Mouse (Mus musculus): Measurements from ENCODE around the gene Selenow.
"Not testable (repeated sequence)": the region's sequence is repeated elsewhere in the genome, so short reads cannot be mapped to it uniquely, and the experiment has no call there.

Selenow gene

GRCm38 (mm10) chr7:15945721-15946536 is 23.7 kb upstream of the Selenow start, which contains the start of gene Nop53:
Gene Nop53, minus strand, starts transcription at chr7:15946074.
- peak; percentile 98 for DNase-seq (ENCODE audit: low spot score)

DNA sequence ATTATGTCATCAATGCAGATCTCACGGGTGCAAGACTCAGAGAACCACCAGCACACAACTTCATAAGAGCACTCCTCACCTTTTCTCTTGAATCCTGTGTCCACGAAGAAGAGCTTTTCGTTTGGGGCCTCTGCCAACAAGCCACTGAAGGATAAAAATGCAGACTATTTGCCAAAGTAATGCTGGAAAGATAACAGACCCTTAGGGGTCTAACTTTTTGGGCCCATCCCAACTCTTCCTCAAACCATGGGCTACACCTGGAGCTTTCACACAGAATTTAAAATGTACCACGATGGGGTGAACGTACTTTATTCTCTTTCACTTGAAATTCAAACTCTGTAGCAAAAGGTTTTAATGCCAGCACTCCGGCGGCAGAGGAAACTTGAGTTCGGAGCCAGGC is 23.0 kb upstream of the Selenow start:
- DNase-seq (ENCODE audit: low spot score): no peak

DNA sequence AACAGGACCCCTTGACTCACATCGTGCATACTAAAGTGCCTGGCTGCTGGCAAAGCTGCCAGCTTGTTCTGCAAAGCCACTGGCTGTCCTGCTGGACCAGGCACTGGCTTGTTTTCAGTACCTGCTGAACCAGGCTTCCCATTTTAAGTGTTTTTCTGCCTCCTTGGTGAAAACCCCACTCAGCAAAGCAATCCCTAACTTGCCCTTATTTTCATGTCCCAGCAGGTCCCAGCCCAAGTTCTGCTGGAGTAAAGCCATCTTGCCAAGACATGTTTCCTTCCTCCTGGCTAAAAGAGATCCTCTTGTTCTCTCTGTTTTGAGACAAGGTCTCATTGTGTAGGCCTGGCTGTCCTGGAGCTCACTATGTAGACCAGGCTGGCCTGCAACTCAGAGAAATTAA is 22.1 kb upstream of the Selenow start:
- DNase-seq (ENCODE audit: low spot score): no peak

DNA sequence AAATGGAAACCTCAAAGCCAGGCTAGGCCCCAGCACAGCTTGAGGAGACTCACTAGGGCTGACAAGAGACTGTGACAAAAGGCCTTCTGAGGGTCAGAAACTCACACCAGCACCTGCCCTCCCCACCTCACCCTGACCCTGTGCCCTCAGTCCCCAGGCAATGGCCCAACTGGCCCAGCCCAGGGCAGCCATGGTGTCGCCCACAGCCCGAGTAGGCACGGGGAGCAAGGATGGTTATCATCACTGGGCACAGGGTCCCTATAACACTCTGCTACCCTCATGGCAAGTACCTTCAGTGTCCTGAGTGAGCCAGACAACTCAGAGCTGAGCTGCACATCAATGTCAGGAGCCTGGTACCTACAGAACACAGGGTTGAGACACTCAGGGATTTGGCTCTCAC is 16.4 kb upstream of the Selenow start:
- DNase-seq (ENCODE audit: low spot score): no peak

- DNase-seq (ENCODE audit: low spot score): no peak
These were observed 15.3 kb upstream of the Selenow start for GRCm38 (mm10) chr7:15937491-15937890.

GRCm38 (mm10) chr7:15933437-15934359 is 11.5 kb upstream of the Selenow start:
- DNase-seq (ENCODE audit: low spot score): no peak

GRCm38 (mm10) chr7:15931635-15932034 is 9.4 kb upstream of the Selenow start:
- DNase-seq (ENCODE audit: low spot score): no peak

DNA sequence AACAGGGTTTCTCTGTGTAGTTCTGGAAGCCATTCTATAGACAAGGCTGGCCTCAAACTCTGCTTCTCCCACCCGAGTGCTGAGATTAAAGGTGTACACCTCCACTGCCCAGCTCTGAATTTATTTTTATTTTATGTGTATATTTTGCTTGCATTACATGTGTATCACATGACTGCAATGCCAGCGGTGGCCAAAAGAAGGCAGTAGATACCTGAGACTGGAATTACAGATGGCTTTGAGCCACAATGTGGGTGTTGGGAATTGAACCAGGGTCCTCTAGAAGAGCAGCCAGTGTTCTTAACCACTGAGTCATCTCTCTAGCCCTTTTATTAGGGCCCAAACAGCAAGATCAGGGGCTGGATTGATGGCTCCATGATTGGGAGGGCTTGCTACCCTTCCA is 8.3 kb upstream of the Selenow start:
- DNase-seq (ENCODE audit: low spot score): no peak

GRCm38 (mm10) chr7:15929910-15930309 is 7.7 kb upstream of the Selenow start:
- DNase-seq (ENCODE audit: low spot score): no peak

DNA sequence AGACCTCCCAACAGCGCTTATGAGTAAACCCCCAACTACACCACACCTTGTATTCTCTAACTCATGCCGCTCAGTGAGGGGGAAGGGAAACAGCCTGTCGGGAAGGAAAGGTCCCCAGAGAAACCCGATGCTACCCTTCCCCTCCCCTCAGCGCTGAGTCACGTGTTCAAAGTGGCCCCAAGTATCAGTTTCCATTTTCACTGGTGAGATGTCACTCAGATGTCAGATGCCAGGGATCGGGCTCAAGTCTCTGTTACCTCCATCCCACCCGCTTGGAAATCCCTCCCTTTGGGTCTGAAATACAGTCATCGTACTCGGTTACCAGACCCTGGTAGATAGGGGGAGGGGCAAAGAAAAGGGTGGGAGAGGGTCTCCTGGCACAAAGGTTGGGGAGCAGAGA is 406 bp downstream of the Selenow start:
- DNase-seq (ENCODE audit: low spot score): no peak

GRCm38 (mm10) chr7:15920645-15921190 is 1.5 kb downstream of the Selenow start:
- DNase-seq (ENCODE audit: low spot score): no peak

DNA sequence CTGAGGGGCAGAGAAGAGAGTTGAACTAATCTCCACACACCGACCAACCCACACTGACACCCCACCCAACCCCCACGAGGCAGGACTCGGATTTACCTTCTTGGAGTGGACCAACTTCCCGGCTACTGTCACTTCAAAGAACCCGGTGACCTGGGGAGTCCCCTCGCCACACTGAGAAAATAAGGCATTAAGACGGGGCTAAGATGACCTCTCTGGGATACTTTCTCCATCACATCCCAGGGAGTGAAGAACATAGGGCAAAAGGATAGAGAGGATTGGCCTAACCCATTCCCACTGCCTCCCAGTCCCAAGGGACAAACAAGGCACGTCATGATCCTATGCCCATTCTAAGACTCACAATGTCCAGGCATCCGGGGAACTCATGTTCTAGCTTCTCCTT is 2.3 kb downstream of the Selenow start:
- DNase-seq (ENCODE audit: low spot score): no peak

GRCm38 (mm10) chr7:15918371-15918770 is 3.8 kb downstream of the Selenow start:
- DNase-seq (ENCODE audit: low spot score): no peak

DNA sequence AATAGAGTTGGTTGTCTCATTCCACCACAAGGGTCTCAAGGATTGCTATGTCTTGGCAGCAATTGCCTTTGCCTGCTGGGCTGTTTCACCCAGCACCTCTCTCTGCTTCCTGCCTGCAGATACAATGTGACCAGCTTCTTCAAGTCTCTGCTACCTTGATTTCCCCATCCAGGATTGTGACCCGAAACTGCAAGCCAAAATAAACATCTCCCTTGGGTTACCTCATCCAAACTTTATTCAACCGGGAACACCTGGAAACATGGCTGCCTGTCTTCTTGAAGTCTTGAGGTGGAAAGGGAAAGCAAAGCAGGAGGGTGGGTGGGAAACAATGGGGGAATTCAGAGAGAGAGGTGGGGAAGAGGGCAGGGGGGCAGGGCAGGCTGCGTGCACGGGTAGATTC is 5.2 kb downstream of the Selenow start:
- no peak for DNase-seq (ENCODE audit: low spot score)

DNA sequence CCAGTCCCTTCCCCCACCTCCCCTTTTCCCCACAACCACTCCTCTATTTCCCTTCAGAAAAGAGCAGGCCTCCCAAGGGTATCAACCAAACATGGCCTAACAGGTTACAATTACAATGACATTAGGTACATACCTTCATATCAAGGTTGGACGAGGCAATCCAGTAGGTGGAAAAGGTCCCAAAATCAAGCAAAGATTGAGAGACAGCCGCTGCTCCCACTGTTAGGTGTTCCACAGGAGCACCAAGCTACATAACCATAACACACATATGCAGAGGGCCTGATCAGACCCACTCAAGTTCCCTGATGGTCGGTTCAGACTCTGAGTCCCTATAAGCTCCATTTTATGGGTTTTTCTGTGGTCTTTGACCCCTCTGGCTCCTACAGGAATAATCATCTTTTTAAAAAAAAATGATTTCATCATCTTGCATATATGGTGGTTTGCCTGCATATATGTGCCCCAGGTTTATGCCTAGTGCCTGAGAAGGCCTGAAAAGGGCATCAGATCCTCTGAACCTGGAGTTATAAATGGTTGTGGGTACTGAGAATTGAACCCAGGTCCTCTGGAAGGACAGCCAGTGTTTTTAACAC is 6.0 kb downstream of the Selenow start:
- no peak for DNase-seq (ENCODE audit: low spot score)

GRCm38 (mm10) chr7:15915695-15916094 is 6.5 kb downstream of the Selenow start:
- not testable (repeated sequence) for DNase-seq (ENCODE audit: low spot score)

GRCm38 (mm10) chr7:15914751-15915150 is 7.5 kb downstream of the Selenow start:
- no peak for DNase-seq (ENCODE audit: low spot score)

GRCm38 (mm10) chr7:15914252-15914651 is 8.0 kb downstream of the Selenow start:
- DNase-seq (ENCODE audit: low spot score): no peak

DNA sequence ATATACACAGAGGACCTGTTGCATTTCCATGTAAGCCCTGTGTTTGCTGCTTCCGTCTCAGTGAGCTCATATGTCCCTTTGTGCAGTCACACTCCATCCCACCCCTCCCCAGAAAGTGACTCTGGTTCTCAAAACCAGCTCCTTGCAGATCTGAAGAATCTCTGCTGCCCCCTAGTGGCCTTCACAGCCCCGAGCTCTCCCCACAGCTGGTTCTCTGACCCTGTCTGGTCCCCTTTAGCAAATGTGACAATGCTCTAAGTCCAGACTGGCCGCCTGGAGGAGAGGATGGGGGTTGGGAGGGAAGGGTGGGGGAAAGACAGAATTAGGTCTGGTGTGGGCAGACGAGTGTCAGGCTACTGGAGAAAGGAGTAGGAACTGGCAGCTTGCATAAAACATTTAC is 10.0 kb downstream of the Selenow start:
- no peak for DNase-seq (ENCODE audit: low spot score)

GRCm38 (mm10) chr7:15910521-15910920 is 11.7 kb downstream of the Selenow start:
- no peak for DNase-seq (ENCODE audit: low spot score)

GRCm38 (mm10) chr7:15907971-15908590 is 14.1 kb downstream of the Selenow start:
- no peak for DNase-seq (ENCODE audit: low spot score)

- DNase-seq (ENCODE audit: low spot score): no peak
These were observed 15.6 kb downstream of the Selenow start for GRCm38 (mm10) chr7:15906602-15907001.
